ENCODE assay signal across 7 mouse cellular contexts in genomic region chr2:61803443-61804367, GRCm38 (mm10). TPM values are rescaled to one million over a fixed set of nuclear protein-coding genes. Genes with fewer than 3 reads are reported as not detected.
A peak's percentile ranks its signal among the peaks of the same experiment; 100 is the strongest.
DNase-seq lines count a peak whose midpoint lies in the region; ATAC-seq and TF ChIP-seq lines count a peak whose summit lies in the region.

No protein-coding gene starts in this region.

- no peak for TF ChIP-seq CTCF in lung, embryonic 14.5 days (IDR thresholded peaks at IDR 0.05; ENCODE audit: low read depth)
- no peak for TF ChIP-seq CTCF in cortical plate, adult 2 months (IDR thresholded peaks at IDR 0.05; ENCODE audit: extremely low read depth, insufficient read depth, low read length)
- no peak for TF ChIP-seq CTCF in stomach, postnatal 0 days (IDR thresholded peaks at IDR 0.05; ENCODE audit: low read depth)

- 0 out of 2 replicates have a peak, but pooled peaks have one; percentile 7 for TF ChIP-seq POLR2A in cortical plate, adult 2 months (IDR thresholded peaks at IDR 0.05; ENCODE audit: extremely low read depth, insufficient read depth, low read length)

- H3K9me3 ChIP-seq in lung, embryonic 14.5 days (ENCODE audit: low read depth, low read length), result no peaks in the 10 kb centered on the region
- H3K9me3 ChIP-seq in forebrain, embryonic 16.5 days (ENCODE audit: control insufficient read depth, low read length), result no peaks in the 10 kb centered on the region
- H3K9me3 ChIP-seq in limb, embryonic 12.5 days, result no peaks in the 10 kb centered on the region
- no peaks in the 10 kb centered on the region for H3K9me3 ChIP-seq in stomach, postnatal 0 days (ENCODE audit: control insufficient read depth, low read length)

- 0 out of 2 replicates have a peak, but pooled peaks have one; percentile 26 for ATAC-seq in lung, embryonic 14.5 days (ENCODE audit: insufficient read depth)
- ATAC-seq in forebrain, embryonic 16.5 days, result peak; percentile 36
- no peak for ATAC-seq in limb, embryonic 12.5 days (ENCODE audit: insufficient number of reproducible peaks, insufficient read depth, low FRiP score, low TSS enrichment, low read depth)
- ATAC-seq in stomach, postnatal 0 days (ENCODE audit: low FRiP score, low TSS enrichment), result no peak

- H3K4me2 ChIP-seq in lung, embryonic 14.5 days, result no peak overlapping the region
- peak overlapping the region; percentile 51 for H3K4me2 ChIP-seq in forebrain, embryonic 16.5 days (ENCODE audit: low read length)
- peak overlapping the region; percentile 32 for H3K4me2 ChIP-seq in limb, embryonic 12.5 days
- H3K4me2 ChIP-seq in stomach, postnatal 0 days (replicated peaks; ENCODE audit: low read depth), result no peak overlapping the region

- H3K27me3 ChIP-seq in lung, embryonic 14.5 days (ENCODE audit: insufficient read depth, low read length), result peaks cover 66% of the 10 kb centered on the region
- peaks cover 3% of the 10 kb centered on the region for H3K27me3 ChIP-seq in forebrain, embryonic 16.5 days (replicated peaks; ENCODE audit: control insufficient read depth, insufficient read depth, low read length)
- H3K27me3 ChIP-seq in limb, embryonic 12.5 days, result peaks cover 62% of the 10 kb centered on the region
- H3K27me3 ChIP-seq in stomach, postnatal 0 days (ENCODE audit: control insufficient read depth, insufficient read depth, low read length), result peaks cover 7% of the 10 kb centered on the region; the same call in 1 of the 2 replicates

- no peaks in the 10 kb centered on the region for H3K36me3 ChIP-seq in lung, embryonic 14.5 days (ENCODE audit: insufficient read depth)
- no peaks in the 10 kb centered on the region for H3K36me3 ChIP-seq in forebrain, embryonic 16.5 days (ENCODE audit: control insufficient read depth, insufficient read depth)
- H3K36me3 ChIP-seq in limb, embryonic 12.5 days, result no peaks in the 10 kb centered on the region
- H3K36me3 ChIP-seq in stomach, postnatal 0 days (ENCODE audit: control insufficient read depth, insufficient read depth, low read length), result no peaks in the 10 kb centered on the region

- H3K4me3 ChIP-seq in lung, embryonic 14.5 days (ENCODE audit: low read depth, low read length), result no peak overlapping the region
- peak overlapping the region; percentile 88 for H3K4me3 ChIP-seq in cortical plate, adult 2 months (ENCODE audit: insufficient read depth, low read length)
- peak overlapping the region; percentile 65 for H3K4me3 ChIP-seq in forebrain, embryonic 16.5 days (replicated peaks; ENCODE audit: low read length)
- H3K4me3 ChIP-seq in limb, embryonic 12.5 days (replicated peaks), result 0 out of 2 replicates have a peak overlapping the region, but pooled peaks have one; percentile 1
- H3K4me3 ChIP-seq in stomach, postnatal 0 days (ENCODE audit: low read depth, low read length), result no peak overlapping the region

- WGBS in lung, embryonic 14.5 days, result 3% methylated on average over 29 of the region's 29 CpGs
- 2% methylated on average over 29 of the region's 29 CpGs for WGBS in forebrain, embryonic 16.5 days
- WGBS in limb, embryonic 12.5 days, result 1% methylated on average over 29 of the region's 29 CpGs
- WGBS in stomach, postnatal 0 days, result 5% methylated on average over 29 of the region's 29 CpGs

- no peak overlapping the region for H3K27ac ChIP-seq in lung, embryonic 14.5 days (ENCODE audit: low read depth)
- peak overlapping the region; percentile 80 for H3K27ac ChIP-seq in cortical plate, adult 2 months (ENCODE audit: insufficient read depth, low read length)
- H3K27ac ChIP-seq in forebrain, embryonic 16.5 days (ENCODE audit: low read length), result peak overlapping the region; percentile 98
- H3K27ac ChIP-seq in limb, embryonic 12.5 days, result no peak overlapping the region
- H3K27ac ChIP-seq in stomach, postnatal 0 days (replicated peaks), result no peak overlapping the region

- no peaks in the 10 kb centered on the region for H3K4me1 ChIP-seq in lung, embryonic 14.5 days (ENCODE audit: insufficient read depth)
- H3K4me1 ChIP-seq in cortical plate, adult 2 months (ENCODE audit: control insufficient read depth, insufficient read depth, low read length), result no peaks in the 10 kb centered on the region; the same call in 1 of the 2 replicates
- H3K4me1 ChIP-seq in forebrain, embryonic 16.5 days (replicated peaks; ENCODE audit: control insufficient read depth, insufficient read depth, low read length), result peaks cover 16% of the 10 kb centered on the region
- H3K4me1 ChIP-seq in limb, embryonic 12.5 days (replicated peaks), result peaks cover 35% of the 10 kb centered on the region
- H3K4me1 ChIP-seq in stomach, postnatal 0 days (replicated peaks; ENCODE audit: control insufficient read depth, insufficient read depth), result no peaks in the 10 kb centered on the region

- DNase-seq in lung, embryonic 14.5 days, result peak; percentile 31
- DNase-seq in lung, postnatal 25 days (ENCODE audit: low spot score), result no peak
- peak; percentile 20 for DNase-seq in stomach, postnatal 0 days (ENCODE audit: low spot score)
- no peak for DNase-seq in kidney, postnatal 14 days

- no peak for TF ChIP-seq EP300 in stomach, postnatal 0 days (optimal IDR thresholded peaks at IDR 0.05)

- H3K9ac ChIP-seq in lung, embryonic 14.5 days, result no peak overlapping the region
- peak overlapping the region; percentile 87 for H3K9ac ChIP-seq in forebrain, embryonic 16.5 days (replicated peaks; ENCODE audit: low read depth, low read length)
- H3K9ac ChIP-seq in limb, embryonic 12.5 days (replicated peaks), result no peak overlapping the region
- no peak overlapping the region for H3K9ac ChIP-seq in stomach, postnatal 0 days (ENCODE audit: low read length)

RNA-seq across cellular contexts. Expression of gene Tbr1, which starts 1.0 kb away (rescaled TPM):
- 0.16 and 0.20 TPM in 2 replicates for polyA plus RNA-seq in lung, embryonic 14.5 days (2014; fragmentation: Nextera tagmentation; extraction: Ambion mirVana)
- polyA plus RNA-seq in cortical plate, adult 2 months (2012; rRNA removed), result 75.5 and 76.3 TPM in 2 replicates
- 42.2 and 49.9 TPM in 2 replicates for polyA plus RNA-seq in forebrain, embryonic 16.5 days (2015; fragmentation: Nextera tagmentation; extraction: Ambion mirVana)
- 0.15 and 0.19 TPM in 2 replicates for polyA plus RNA-seq in limb, embryonic 12.5 days (2016; fragmentation: Nextera tagmentation; extraction: Ambion mirVana)
- polyA plus RNA-seq in stomach, postnatal 0 days (2015; fragmentation: Nextera tagmentation; extraction: Ambion mirVana), result not detected in 2 replicates

Comparison
In these comparisons a context has a peak if more than half of its experiments do, and no peak if none do; other contexts are left out.
1. DNase-seq: peak in lung, embryonic 14.5 days (single experiment) and stomach, postnatal 0 days (single experiment); none in lung, postnatal 25 days (single experiment) and kidney, postnatal 14 days (single experiment).
2. ATAC-seq: peak in lung, embryonic 14.5 days (single experiment) and forebrain, embryonic 16.5 days (single experiment); none in limb, embryonic 12.5 days (single experiment) and stomach, postnatal 0 days (single experiment).
3. H3K27ac ChIP-seq: peak in cortical plate, adult 2 months (single experiment) and forebrain, embryonic 16.5 days (single experiment); none in lung, embryonic 14.5 days (single experiment), limb, embryonic 12.5 days (single experiment) and stomach, postnatal 0 days (single experiment).
4. H3K4me2 ChIP-seq: peak in forebrain, embryonic 16.5 days (single experiment) and limb, embryonic 12.5 days (single experiment); none in lung, embryonic 14.5 days (single experiment) and stomach, postnatal 0 days (single experiment).
5. H3K4me3 ChIP-seq: peak in cortical plate, adult 2 months (single experiment), forebrain, embryonic 16.5 days (single experiment) and limb, embryonic 12.5 days (single experiment); none in lung, embryonic 14.5 days (single experiment) and stomach, postnatal 0 days (single experiment).
6. RNA of gene Tbr1, which starts 1.0 kb away (polyA plus RNA-seq): 75.5 to 76.3 TPM in cortical plate, adult 2 months and 42.2 to 49.9 TPM in forebrain, embryonic 16.5 days; 0.16 to 0.20 TPM in lung, embryonic 14.5 days, 0.15 to 0.19 TPM in limb, embryonic 12.5 days and not detected in stomach, postnatal 0 days; every median in the first group is over 10 times any median in the second.